Mouse (Mus musculus): ENCODE measurements around the gene Ddx27. TPM values are rescaled to one million over a fixed set of nuclear protein-coding genes. Genes with fewer than 3 reads are reported as not detected.

Gene Ddx27
- polyA plus RNA-seq, 1 experiment from 2014 or later = 49.1 TPM

Other genes with a start within 250 kb of the Ddx27 start
- 11.0 and 12.8 TPM in 2 replicates for gene Trp53rkb, start 222.7 kb upstream of the Ddx27 start, polyA plus RNA-seq (2016; fragmentation: Nextera tagmentation; extraction: Ambion mirVana)
- gene Arfgef2, start 209.6 kb upstream of the Ddx27 start, polyA plus RNA-seq (2016; fragmentation: Nextera tagmentation; extraction: Ambion mirVana) = 4.9 and 5.2 TPM in 2 replicates
- 165 and 190 TPM in 2 replicates for gene Cse1l, start 109.2 kb upstream of the Ddx27 start, polyA plus RNA-seq (2016; fragmentation: Nextera tagmentation; extraction: Ambion mirVana)
- gene Stau1, start 18.9 kb upstream of the Ddx27 start, polyA plus RNA-seq (2016; fragmentation: Nextera tagmentation; extraction: Ambion mirVana) = 89.6 and 91.9 TPM in 2 replicates
- 6.5 and 7.5 TPM in 2 replicates for gene Znfx1, start 47.8 kb downstream of the Ddx27 start, polyA plus RNA-seq (2016; fragmentation: Nextera tagmentation; extraction: Ambion mirVana)
- 0.56 and 0.89 TPM in 2 replicates for gene Kcnb1, start 175.0 kb downstream of the Ddx27 start, polyA plus RNA-seq (2016; fragmentation: Nextera tagmentation; extraction: Ambion mirVana)
- gene Ptgis, start 225.4 kb downstream of the Ddx27 start, polyA plus RNA-seq (2016; fragmentation: Nextera tagmentation; extraction: Ambion mirVana) = 10.8 and 10.9 TPM in 2 replicates

Data from hindbrain, embryonic 10.5 days (tissue).